Mouse (Mus musculus) stomach, postnatal 0 days (tissue): ENCODE measurements around the gene Hist2h3b.

Source experiments
- CTCF ChIP-seq: IDR thresholded peaks from 2 replicates; pipeline ENCODE4 v1.5.1; 2016; ENCODE audit warnings: antibody characterized with exemption, low read depth, mild to moderate bottlenecking, moderate library complexity
- EP300 ChIP-seq: optimal IDR thresholded peaks from 2 replicates; pipeline ENCODE3; 2016; ENCODE audit warnings: antibody characterized with exemption

GRCm38 (mm10) chr3:96225421-96225820 lies 43.0 kb upstream of the Hist2h3b start:
- no peak for TF ChIP-seq CTCF
- TF ChIP-seq EP300 = no peak
